Mouse (Mus musculus) limb, embryonic 11.5 days (tissue): ENCODE data around the gene Bbc3. TPM values are rescaled to one million over a fixed set of nuclear protein-coding genes. Genes with fewer than 3 reads are reported as not detected.

Experiments
- ATAC-seq: fragments of 200-750 bp; cut with Nextera tagmentation; 2 replicates; pipeline ENCODE4 v1.8.0; 2017; ENCODE audit warnings: low read depth; ENCODE audit not compliant: insufficient number of reproducible peaks, low FRiP score, low TSS enrichment
- DNase-seq: peaks from one replicate; pipeline ENCODE4 v3.0.0-alpha.2; 2015; ENCODE audit warnings: low spot score
- H3K27ac ChIP-seq: fragments of 300-500 bp; sonication (generic); replicated peaks from 2 replicates; pipeline ENCODE4 v1.5.1; 2014; ENCODE audit warnings: low read depth, mild to moderate bottlenecking, low read length
- H3K27me3 ChIP-seq: fragments of 300-500 bp; sonication (generic); 2 replicates; pipeline ENCODE4 v1.6.1; 2014; ENCODE audit warnings: mild to moderate bottlenecking, low read length, mixed read lengths; ENCODE audit not compliant: control insufficient read depth, insufficient read depth
- H3K36me3 ChIP-seq: fragments of 300-500 bp; sonication (generic); 2 replicates; pipeline ENCODE4 v1.6.1; 2014; ENCODE audit warnings: mild to moderate bottlenecking, low read length, moderate library complexity, mixed read lengths; ENCODE audit not compliant: control insufficient read depth, insufficient read depth
- H3K4me1 ChIP-seq: fragments of 300-500 bp; sonication (generic); 2 replicates; pipeline ENCODE4 v1.6.1; 2014; ENCODE audit warnings: low read length, mixed read lengths; ENCODE audit not compliant: control insufficient read depth, insufficient read depth
- H3K4me2 ChIP-seq: fragments of 300-500 bp; sonication (generic); 2 replicates; pipeline ENCODE4 v1.6.1; 2014; ENCODE audit warnings: low read depth, mild to moderate bottlenecking, moderate library complexity; ENCODE audit not compliant: severe bottlenecking
- H3K4me3 ChIP-seq: fragments of 300-500 bp; sonication (generic); 2 replicates; pipeline ENCODE4 v1.5.1; 2014; ENCODE audit warnings: low read depth, low read length
- H3K9ac ChIP-seq: fragments of 300-500 bp; sonication (generic); 2 replicates; pipeline ENCODE4 v1.6.1; 2014; ENCODE audit warnings: mild to moderate bottlenecking, low read length
- H3K9me3 ChIP-seq: fragments of 300-500 bp; sonication (generic); 2 replicates; pipeline ENCODE4 v1.6.1; 2016; ENCODE audit warnings: low read length; ENCODE audit not compliant: control insufficient read depth
- WGBS: fragments of 180-500 bp; shearing (Covaris S2); extraction: QIAGEN DNeasy Blood & Tissue Kit; methylation state at CpG from one replicate; pipeline ENCODE4 v1.1.7; 2014; 5-methylcytosine and 5-hydroxymethylcytosine counted together
- polyA plus RNA-seq: library from polyadenylated mRNA; unstranded; fragments of >200 nt; fragmentation: Nextera tagmentation; extraction: Ambion mirVana; gene quantifications from 2 replicates; pipeline ENCODE4 v1.2.1, GENCODE M21; 2014

Bbc3 gene
- polyA plus RNA-seq, 1 experiment from 2014 or later, result 6.8 TPM

DNA sequence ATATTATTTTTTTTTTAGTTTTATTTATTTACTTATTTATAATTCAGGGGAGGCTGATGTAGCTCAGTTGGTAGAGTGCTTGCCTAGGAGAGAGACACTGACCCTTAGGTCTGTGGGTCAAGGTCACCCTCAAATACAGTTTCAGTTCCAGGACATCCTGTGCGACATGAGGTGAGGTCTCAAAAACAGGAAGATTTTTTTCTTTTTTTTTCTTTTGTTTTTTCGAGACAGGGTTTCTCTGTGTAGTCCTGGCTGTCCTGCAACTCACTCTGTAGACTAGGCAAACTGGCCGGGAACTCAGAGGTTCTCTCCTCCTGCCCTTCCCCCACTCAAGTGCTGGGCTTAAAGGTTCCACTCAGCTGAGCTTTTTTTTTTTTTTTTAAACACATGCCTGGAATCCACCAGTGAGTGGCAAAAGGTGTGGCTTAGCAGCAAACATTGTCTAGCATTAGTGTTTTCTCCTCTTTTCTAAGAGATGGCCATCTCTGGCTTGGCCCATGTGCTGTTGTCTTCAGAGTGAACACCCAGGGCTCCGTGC, 7.1 kb downstream of the Bbc3 start:
- ATAC-seq (no peak), DNase-seq (no peak)
- WGBS, result 67% methylated on average over 4 of the region's 4 CpGs
- no peaks in the 10 kb centered on the region for H3K36me3 ChIP-seq
- no peak overlapping the region for H3K27ac ChIP-seq
- H3K27me3 ChIP-seq, result no peaks in the 10 kb centered on the region
- peaks cover 25% of the 10 kb centered on the region for H3K4me1 ChIP-seq
- H3K4me2 ChIP-seq, result no peak overlapping the region
- H3K4me3 ChIP-seq, result no peak overlapping the region
- H3K9me3 ChIP-seq, result no peaks in the 10 kb centered on the region; the same call in 1 of the 2 replicates
- no peak overlapping the region for H3K9ac ChIP-seq

GRCm38 (mm10) chr7:16317094-16317493, 8.9 kb downstream of the Bbc3 start:
- Histone ChIP-seq H3K4me1 (peaks cover 16% of the 10 kb centered on the region), H3K4me2 (no peak overlapping the region), H3K9ac (no peak overlapping the region), H3K9me3 (no peaks in the 10 kb centered on the region; the same call in 1 of the 2 replicates), H3K36me3 (no peaks in the 10 kb centered on the region), H3K27me3 (no peaks in the 10 kb centered on the region), H3K27ac (no peak overlapping the region), H3K4me3 (no peak overlapping the region)
- no peak for DNase-seq
- 80% methylated on average over 14 of the region's 14 CpGs for WGBS
- no peak for ATAC-seq

DNA sequence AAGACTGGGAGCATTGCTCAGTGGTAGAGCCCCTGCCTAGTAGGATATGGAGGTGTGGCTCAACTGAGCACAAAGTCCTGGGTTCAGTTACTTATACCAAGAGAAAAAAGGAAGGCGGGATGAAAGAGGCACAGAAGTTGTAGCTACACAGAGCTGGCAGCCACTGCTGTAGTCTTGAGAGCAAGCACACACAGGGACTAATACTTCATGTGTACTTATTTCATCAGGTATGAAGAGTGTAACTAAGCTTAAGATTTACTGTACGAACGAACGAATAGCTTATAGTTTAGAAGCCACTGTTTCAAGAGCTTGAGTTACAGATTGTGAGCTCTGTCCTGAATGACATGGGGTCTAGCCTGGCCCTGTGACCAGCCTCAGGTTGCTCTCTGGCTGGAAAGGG, 11.0 kb downstream of the Bbc3 start:
- 91% methylated on average over 4 of the region's 4 CpGs for WGBS
- Histone ChIP-seq H3K4me1 (0 out of 2 replicates have a peak, but pooled peaks cover 2% of the 10 kb centered on the region), H3K36me3 (no peaks in the 10 kb centered on the region), H3K4me2 (no peak overlapping the region), H3K4me3 (no peak overlapping the region), H3K27ac (no peak overlapping the region), H3K9ac (no peak overlapping the region), H3K9me3 (no peaks in the 10 kb centered on the region), H3K27me3 (no peaks in the 10 kb centered on the region)
- DNase-seq (no peak), ATAC-seq (no peak)

GRCm38 (mm10) chr7:16320479-16320878, 12.3 kb downstream of the Bbc3 start:
- no peaks in the 10 kb centered on the region for H3K36me3 ChIP-seq
- ATAC-seq, result no peak
- WGBS, result 88% methylated on average over 6 of the region's 6 CpGs
- no peak overlapping the region for H3K4me2 ChIP-seq
- no peak overlapping the region for H3K4me3 ChIP-seq
- H3K9ac ChIP-seq, result no peak overlapping the region
- no peaks in the 10 kb centered on the region for H3K9me3 ChIP-seq
- no peaks in the 10 kb centered on the region for H3K27me3 ChIP-seq
- DNase-seq, result no peak
- no peak overlapping the region for H3K27ac ChIP-seq
- H3K4me1 ChIP-seq, result no peaks in the 10 kb centered on the region

DNA sequence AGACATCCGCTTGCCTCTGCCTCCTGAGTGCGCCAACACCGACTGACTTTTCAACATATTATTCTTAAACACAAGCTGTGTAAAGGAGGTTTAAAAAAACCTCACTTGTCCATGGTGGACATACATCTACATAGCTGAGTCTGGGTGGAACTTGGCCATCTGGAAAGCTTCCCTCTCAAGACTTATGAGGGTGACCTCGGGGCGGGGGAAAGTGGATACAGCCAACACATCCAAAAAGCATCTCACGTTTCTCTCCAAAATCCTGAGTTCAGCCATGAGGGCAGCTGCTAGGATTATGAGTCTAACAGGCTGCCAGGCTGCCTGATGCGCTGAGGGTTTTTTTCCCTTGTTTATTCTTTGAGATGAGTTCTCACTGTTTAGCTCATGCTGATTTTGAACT, 16.5 kb downstream of the Bbc3 start:
- peaks cover 13% of the 10 kb centered on the region for H3K36me3 ChIP-seq
- no peak for ATAC-seq
- DNase-seq, result no peak

DNA sequence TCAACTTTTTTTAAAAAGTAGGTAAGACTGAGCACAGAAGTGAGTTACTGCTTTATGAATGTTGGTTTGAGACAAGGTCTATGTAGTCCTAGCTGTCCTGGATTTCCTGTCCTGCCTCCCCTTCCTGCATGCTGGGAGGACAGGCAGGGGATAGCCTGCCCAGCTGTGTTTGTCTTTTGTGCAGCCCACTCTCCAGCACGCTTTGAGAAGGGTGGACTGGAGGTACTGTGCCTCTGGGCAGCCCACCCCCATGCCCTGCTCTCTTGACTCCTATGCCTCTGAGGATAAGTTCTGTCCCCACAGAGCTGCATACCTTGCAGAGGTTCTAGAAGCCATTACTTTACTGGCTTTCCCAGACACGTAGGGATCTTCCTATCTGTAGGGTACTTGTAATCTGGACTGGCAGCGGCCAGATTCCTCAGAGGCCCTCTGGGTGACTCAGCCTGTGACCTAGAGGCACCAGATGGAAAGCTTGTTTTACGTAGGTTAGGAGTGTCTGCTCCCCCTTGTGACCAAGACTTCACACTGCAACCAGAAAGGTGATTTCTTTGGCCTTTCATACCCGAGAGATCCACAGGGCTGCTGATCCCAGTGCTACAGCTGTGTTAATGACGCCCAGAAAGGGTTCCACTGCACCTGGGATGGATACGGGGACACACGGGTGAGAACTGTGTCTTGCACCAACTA, 17.9 kb downstream of the Bbc3 start:
- whole genome bisulfite sequencing, result 31% methylated on average over 8 of the region's 8 CpGs
- Histone ChIP-seq H3K9ac (no peak overlapping the region), H3K9me3 (no peaks in the 10 kb centered on the region), H3K27me3 (no peaks in the 10 kb centered on the region), H3K27ac (no peak overlapping the region), H3K4me3 (no peak overlapping the region), H3K4me2 (no peak overlapping the region), H3K4me1 (0 out of 2 replicates have a peak, but pooled peaks cover 3% of the 10 kb centered on the region), H3K36me3 (peaks cover 21% of the 10 kb centered on the region)
- DNase-seq, result peak; percentile 72
- ATAC-seq, result peak; percentile 31; the same call in 1 of the 2 replicates

More for the DNA sequence above, 16.5 kb downstream of the Bbc3 start:
- Histone ChIP-seq H3K27me3 (no peaks in the 10 kb centered on the region), H3K4me1 (0 out of 2 replicates have a peak, but pooled peaks cover 3% of the 10 kb centered on the region), H3K4me3 (no peak overlapping the region), H3K27ac (no peak overlapping the region), H3K9ac (no peak overlapping the region), H3K9me3 (no peaks in the 10 kb centered on the region), H3K4me2 (no peak overlapping the region)
- 89% methylated on average over 7 of the region's 7 CpGs for WGBS

DNA sequence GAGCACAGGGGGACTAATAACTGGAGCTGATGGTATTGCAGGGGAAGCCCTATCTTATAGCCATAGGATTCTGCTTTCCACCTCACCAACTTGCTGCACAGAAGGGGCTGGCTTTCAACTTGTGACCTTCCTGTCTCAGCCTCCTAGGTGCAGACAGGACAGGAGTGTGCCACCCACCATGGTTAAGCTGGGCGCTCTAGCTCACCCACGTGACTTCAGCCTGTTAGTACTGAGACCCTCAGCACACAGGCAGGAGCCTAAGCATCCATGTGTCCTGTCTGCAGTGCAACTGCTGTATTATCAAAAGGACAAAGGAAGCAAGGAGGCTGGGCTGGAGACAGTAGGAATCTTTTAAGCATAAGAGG, 18.4 kb downstream of the Bbc3 start:
- no peak overlapping the region for H3K4me2 ChIP-seq
- H3K4me3 ChIP-seq, result no peak overlapping the region
- ATAC-seq (no peak), DNase-seq (no peak)
- H3K4me1 ChIP-seq, result 0 out of 2 replicates have a peak, but pooled peaks cover 3% of the 10 kb centered on the region
- H3K9me3 ChIP-seq, result no peaks in the 10 kb centered on the region
- 97% methylated on average over 2 of the region's 2 CpGs for WGBS
- H3K27ac ChIP-seq, result no peak overlapping the region
- H3K27me3 ChIP-seq, result no peaks in the 10 kb centered on the region
- H3K9ac ChIP-seq, result no peak overlapping the region
- H3K36me3 ChIP-seq, result peaks cover 21% of the 10 kb centered on the region

GRCm38 (mm10) chr7:16329146-16329545, 21.0 kb downstream of the Bbc3 start:
- no peak overlapping the region for H3K27ac ChIP-seq
- H3K4me2 ChIP-seq, result no peak overlapping the region
- no peaks in the 10 kb centered on the region for H3K9me3 ChIP-seq
- H3K4me3 ChIP-seq, result no peak overlapping the region
- ATAC-seq (no peak), DNase-seq (no peak)
- no peak overlapping the region for H3K9ac ChIP-seq
- WGBS, result 70% methylated on average over 3 of the region's 3 CpGs
- H3K36me3 ChIP-seq, result peaks cover 24% of the 10 kb centered on the region
- H3K27me3 ChIP-seq, result no peaks in the 10 kb centered on the region
- 0 out of 2 replicates have a peak, but pooled peaks cover 3% of the 10 kb centered on the region for H3K4me1 ChIP-seq
